Mouse (Mus musculus) olfactory bulb, adult 2 months (tissue): ENCODE measurements around the gene Cenpo. TPM values are rescaled to one million over a fixed set of nuclear protein-coding genes. Genes with fewer than 3 reads are reported as not detected.

ENCODE experiments used
- H3K27ac ChIP-seq: fragments of 200-500 bp; 2 replicates; pipeline ENCODE4 v1.5.1; 2012; ENCODE audit warnings: low read depth, low read length; ENCODE audit not compliant: insufficient read depth
- H3K4me1 ChIP-seq: fragments of 200-500 bp; 2 replicates; pipeline ENCODE4 v1.6.1; 2012; ENCODE audit warnings: low read length; ENCODE audit not compliant: control insufficient read depth, insufficient read depth
- H3K4me3 ChIP-seq: fragments of 200-500 bp; 2 replicates; pipeline ENCODE4 v1.5.1; 2012; ENCODE audit warnings: mild to moderate bottlenecking, low read depth, low read length, moderate library complexity; ENCODE audit not compliant: insufficient read depth
- CTCF ChIP-seq: fragments of 200-500 bp; IDR thresholded peaks from 2 replicates; pipeline ENCODE4 v1.5.1; 2012; ENCODE audit warnings: low read depth, mild to moderate bottlenecking, low read length, moderate library complexity; ENCODE audit not compliant: insufficient read depth
- POLR2A ChIP-seq: fragments of 200-500 bp; IDR thresholded peaks from 2 replicates; pipeline ENCODE4 v1.6.1; 2012; ENCODE audit warnings: mild to moderate bottlenecking, low read depth, low read length, moderate library complexity; ENCODE audit not compliant: insufficient read depth
- WGBS: fragments of 180-500 bp; shearing (Covaris S2); methylation state at CpG from one replicate; pipeline ENCODE4 v1.1.7; 2018; 5-methylcytosine and 5-hydroxymethylcytosine counted together
- polyA plus RNA-seq: library from polyadenylated mRNA; stranded (reverse); fragments of >200 nt; gene quantifications from 2 replicates; pipeline ENCODE4 v1.2.4, GENCODE M21; 2012; ENCODE audit warnings: low replicate concordance; ENCODE audit not compliant: missing spikeins, insufficient read depth, insufficient read length

The Cenpo gene
- polyA plus RNA-seq, 1 experiment, result not detected

DNA sequence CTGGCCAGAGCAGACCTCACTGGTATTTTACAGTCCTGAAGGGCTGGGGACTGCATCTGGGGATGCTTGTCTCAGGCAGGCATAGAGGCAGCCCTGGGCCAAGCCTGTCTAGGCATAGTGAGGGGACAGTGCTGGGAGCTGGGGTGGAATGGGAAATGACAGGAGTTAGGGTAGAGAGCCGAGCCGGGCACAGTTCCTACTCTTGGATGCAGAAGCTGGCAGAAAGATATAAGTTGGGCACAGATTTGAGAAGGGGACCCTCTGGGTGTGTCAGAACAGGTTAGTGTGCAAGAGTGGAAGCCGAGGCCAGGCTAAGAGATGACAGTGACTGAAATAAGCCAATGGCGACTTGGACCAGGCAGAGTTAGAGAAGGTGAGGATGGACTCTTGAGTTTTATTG is 31.9 kb downstream of the Cenpo start:
- Histone ChIP-seq H3K4me1 (peaks cover 12% of the 10 kb centered on the region), H3K27ac (no peak overlapping the region), H3K4me3 (no peak overlapping the region)
- TF ChIP-seq CTCF (no peak), POLR2A (no peak)
- 96% methylated on average over 4 of the region's 4 CpGs for WGBS

DNA sequence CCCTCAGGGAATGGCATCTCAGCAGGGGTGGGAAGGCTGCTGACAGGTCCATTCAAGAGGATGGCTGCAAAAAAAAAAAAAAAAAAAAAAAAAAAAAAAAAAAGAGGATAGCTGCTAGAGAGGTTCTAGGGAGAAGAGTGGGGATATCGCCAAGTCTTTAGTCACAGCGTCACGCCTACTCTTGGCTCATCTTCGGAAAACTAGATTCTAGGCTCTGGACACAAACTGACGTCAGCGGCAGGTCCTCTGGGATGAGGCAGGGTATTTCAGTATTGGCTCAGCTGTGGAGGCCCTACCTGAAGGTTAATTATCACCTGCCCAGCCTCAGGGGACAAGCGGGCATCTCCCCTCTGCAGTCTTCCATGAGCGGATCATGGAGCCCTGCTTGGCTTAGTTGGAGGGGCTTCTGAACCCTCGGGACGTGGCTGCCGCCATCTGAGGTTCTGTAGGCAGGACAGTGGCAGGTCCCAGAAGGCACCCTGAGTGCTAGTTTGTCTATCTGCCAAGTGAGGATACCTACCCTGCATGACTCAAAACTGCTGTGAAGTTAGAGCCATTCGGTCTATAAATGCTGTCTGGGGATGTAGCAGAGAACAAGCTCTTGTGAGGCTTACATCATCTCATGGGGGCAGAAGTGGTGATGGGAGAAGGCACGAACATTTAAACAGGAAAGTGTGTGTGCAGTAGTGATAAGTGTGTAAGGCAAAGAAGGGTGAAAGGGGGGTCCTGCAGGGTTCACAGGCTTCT is 32.5 kb downstream of the Cenpo start:
- H3K4me1 ChIP-seq, result peaks cover 12% of the 10 kb centered on the region
- H3K27ac ChIP-seq, result no peak overlapping the region
- TF ChIP-seq POLR2A (no peak), CTCF (no peak)
- 64% methylated on average over 13 of the region's 13 CpGs for WGBS
- H3K4me3 ChIP-seq, result no peak overlapping the region

DNA sequence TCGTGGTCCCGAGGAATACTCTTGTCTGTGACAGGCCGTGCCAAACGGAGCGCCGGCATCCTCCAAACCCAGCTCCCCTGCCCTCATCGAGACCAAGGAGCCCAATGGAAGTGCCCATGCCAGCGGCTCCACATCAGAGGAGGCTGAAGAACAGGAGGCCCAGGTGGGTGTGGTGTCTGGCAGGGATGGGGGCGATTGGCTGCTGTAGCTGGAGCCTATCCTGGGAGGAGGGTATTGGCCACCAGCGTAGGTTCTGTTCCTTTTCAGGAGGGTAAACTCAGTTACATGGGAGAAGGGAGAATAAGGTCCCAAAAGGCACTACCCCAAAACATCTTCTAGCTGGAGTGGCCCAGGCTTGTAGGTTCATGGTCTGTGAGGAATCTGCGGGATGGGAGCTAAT is 34.8 kb downstream of the Cenpo start:
- H3K4me3 ChIP-seq, result no peak overlapping the region
- H3K27ac ChIP-seq, result no peak overlapping the region
- TF ChIP-seq POLR2A (no peak), CTCF (no peak)
- peaks cover 20% of the 10 kb centered on the region for H3K4me1 ChIP-seq
- WGBS, result 96% methylated on average over 11 of the region's 11 CpGs

- no peak for TF ChIP-seq CTCF
- TF ChIP-seq POLR2A, result no peak
- 87% methylated on average over 4 of the region's 4 CpGs for WGBS
- H3K27ac ChIP-seq, result no peak overlapping the region
- peaks cover 26% of the 10 kb centered on the region for H3K4me1 ChIP-seq
- no peak overlapping the region for H3K4me3 ChIP-seq
These were observed 35.4 kb downstream of the Cenpo start for GRCm38 (mm10) chr12:4198702-4199101.

GRCm38 (mm10) chr12:4194643-4195042 is 39.5 kb downstream of the Cenpo start:
- Histone ChIP-seq H3K27ac (no peak overlapping the region), H3K4me3 (no peak overlapping the region), H3K4me1 (peaks cover 24% of the 10 kb centered on the region)
- TF ChIP-seq POLR2A (no peak), CTCF (no peak)
- WGBS, result 62% methylated on average over 14 of the region's 14 CpGs

- TF ChIP-seq POLR2A (no peak), CTCF (no peak)
- peaks cover 33% of the 10 kb centered on the region for H3K4me1 ChIP-seq
- H3K4me3 ChIP-seq, result no peak overlapping the region
- 73% methylated on average over 10 of the region's 10 CpGs for whole genome bisulfite sequencing
- no peak overlapping the region for H3K27ac ChIP-seq
These were observed 40.9 kb downstream of the Cenpo start for GRCm38 (mm10) chr12:4193025-4193740.

DNA sequence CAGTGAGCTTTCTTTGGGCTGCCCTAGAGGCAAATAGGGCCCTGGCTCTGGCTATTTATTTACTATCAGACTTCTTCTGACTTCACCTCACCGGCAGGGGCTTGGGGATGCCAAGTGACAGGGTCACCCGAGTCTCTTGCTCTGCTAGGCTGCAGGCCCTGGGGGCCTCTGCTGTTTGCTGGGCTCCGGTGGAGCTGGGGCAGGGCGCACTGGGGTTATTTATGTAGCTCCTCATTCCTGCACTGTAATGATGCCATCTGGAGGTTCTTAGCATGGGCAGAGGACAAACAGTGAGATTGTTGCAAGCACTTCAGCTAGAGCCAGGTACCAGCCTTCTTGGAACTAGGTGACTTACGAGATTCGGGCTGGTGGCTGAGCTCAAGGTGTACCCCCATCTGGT is 41.6 kb downstream of the Cenpo start:
- TF ChIP-seq CTCF (no peak), POLR2A (no peak)

GRCm38 (mm10) chr12:4189060-4189447 is 45.0 kb downstream of the Cenpo start:
- Histone ChIP-seq H3K27ac (no peak overlapping the region), H3K4me1 (peaks cover 24% of the 10 kb centered on the region; the same call in 1 of the 2 replicates), H3K4me3 (no peak overlapping the region)
- WGBS, result 60% methylated on average over 5 of the region's 5 CpGs
- no peak for TF ChIP-seq POLR2A
- TF ChIP-seq CTCF, result no peak

More for the DNA sequence above, 41.6 kb downstream of the Cenpo start:
- H3K27ac ChIP-seq, result no peak overlapping the region
- H3K4me1 ChIP-seq, result peaks cover 34% of the 10 kb centered on the region
- WGBS, result 69% methylated on average over 6 of the region's 6 CpGs
- H3K4me3 ChIP-seq, result no peak overlapping the region
